Mouse (Mus musculus) liver, embryonic 14.5 days (tissue): ENCODE measurements at regions not wholly inside any gene's neighbourhood (a gene's known extent, or its start where the extent isn't known, plus 50 kb on each side); places are given as distances from the start of the nearest gene placed in this dataset.

ENCODE experiments used
- ATAC-seq: fragments of 200-750 bp; cut with Nextera tagmentation; 2 replicates; pipeline ENCODE4 v1.8.0; 2017; ENCODE audit warnings: moderate number of reproducible peaks, mild to moderate bottlenecking, moderate library complexity; ENCODE audit not compliant: insufficient read depth
- DNase-seq, 3 experiments: peaks; one replicate each; pipeline ENCODE4 v3.0.0-alpha.2; 2012 to 2013; ENCODE audit warnings: low read depth in 3 of 3, low spot score in 3 of 3
- H3K27ac ChIP-seq: fragments of 300-500 bp; sonication (generic); 2 replicates; pipeline ENCODE4 v1.5.1; 2014; ENCODE audit warnings: moderate library complexity, mild to moderate bottlenecking, control low read depth, inconsistent platforms
- H3K27me3 ChIP-seq: fragments of 300-500 bp; sonication (generic); 2 replicates; pipeline ENCODE4 v1.6.1; 2014; ENCODE audit warnings: mild to moderate bottlenecking, low read length, moderate library complexity; ENCODE audit not compliant: control insufficient read depth, insufficient read depth
- H3K36me3 ChIP-seq: fragments of 300-500 bp; sonication (generic); replicated peaks from 2 replicates; pipeline ENCODE4 v1.6.1; 2014; ENCODE audit warnings: low read depth; ENCODE audit not compliant: control insufficient read depth, insufficient read depth
- H3K4me1 ChIP-seq, 2 experiments: fragments of 200-500 bp in 1 of 2; fragments of 300-500 bp in 1 of 2; sonication (generic) in 1 of 2; replicated peaks; 2 replicates each; pipeline ENCODE4 v1.6.1; 2012 to 2014; ENCODE audit warnings: antibody characterized with exemption in 1 of 2, inconsistent platforms in 1 of 2, low read length in 1 of 2; ENCODE audit not compliant: control insufficient read depth in 2 of 2, insufficient read depth in 2 of 2
- H3K4me2 ChIP-seq: fragments of 300-500 bp; sonication (generic); 2 replicates; pipeline ENCODE4 v1.6.1; 2014; ENCODE audit warnings: low read depth, mild to moderate bottlenecking, control low read depth, moderate library complexity
- H3K4me3 ChIP-seq, 2 experiments: fragments of 200-500 bp in 1 of 2; fragments of 300-500 bp in 1 of 2; sonication (generic) in 1 of 2; 2 replicates each; pipeline ENCODE4 v1.5.1; 2012 to 2014; ENCODE audit warnings: low read depth in 2 of 2, low read length in 2 of 2, mild to moderate bottlenecking in 2 of 2, control low read depth in 1 of 2, inconsistent platforms in 1 of 2, moderate library complexity in 1 of 2; ENCODE audit not compliant: insufficient read depth in 1 of 2
- H3K9ac ChIP-seq: fragments of 300-500 bp; sonication (generic); replicated peaks from 2 replicates; pipeline ENCODE4 v1.6.1; 2014; ENCODE audit warnings: mild to moderate bottlenecking, control low read depth, moderate library complexity
- H3K9me3 ChIP-seq: fragments of 300-500 bp; sonication (generic); 2 replicates; pipeline ENCODE4 v1.6.1; 2016; ENCODE audit warnings: low read length, mixed read lengths; ENCODE audit not compliant: control insufficient read depth
- CTCF ChIP-seq: IDR thresholded peaks from 2 replicates; pipeline ENCODE4 v1.5.1; 2016; ENCODE audit warnings: antibody characterized with exemption, low read depth, control low read depth
- EP300 ChIP-seq: IDR thresholded peaks from 2 replicates; pipeline ENCODE4 v1.6.1; 2016; ENCODE audit warnings: antibody characterized with exemption, low read depth
- WGBS: fragments of 180-500 bp; shearing (Covaris S2); extraction: QIAGEN DNeasy Blood & Tissue Kit; methylation state at CpG from one replicate; pipeline ENCODE4 v1.1.7; 2014; ENCODE audit not compliant: insufficient replicate concordance; 5-methylcytosine and 5-hydroxymethylcytosine counted together

DNA sequence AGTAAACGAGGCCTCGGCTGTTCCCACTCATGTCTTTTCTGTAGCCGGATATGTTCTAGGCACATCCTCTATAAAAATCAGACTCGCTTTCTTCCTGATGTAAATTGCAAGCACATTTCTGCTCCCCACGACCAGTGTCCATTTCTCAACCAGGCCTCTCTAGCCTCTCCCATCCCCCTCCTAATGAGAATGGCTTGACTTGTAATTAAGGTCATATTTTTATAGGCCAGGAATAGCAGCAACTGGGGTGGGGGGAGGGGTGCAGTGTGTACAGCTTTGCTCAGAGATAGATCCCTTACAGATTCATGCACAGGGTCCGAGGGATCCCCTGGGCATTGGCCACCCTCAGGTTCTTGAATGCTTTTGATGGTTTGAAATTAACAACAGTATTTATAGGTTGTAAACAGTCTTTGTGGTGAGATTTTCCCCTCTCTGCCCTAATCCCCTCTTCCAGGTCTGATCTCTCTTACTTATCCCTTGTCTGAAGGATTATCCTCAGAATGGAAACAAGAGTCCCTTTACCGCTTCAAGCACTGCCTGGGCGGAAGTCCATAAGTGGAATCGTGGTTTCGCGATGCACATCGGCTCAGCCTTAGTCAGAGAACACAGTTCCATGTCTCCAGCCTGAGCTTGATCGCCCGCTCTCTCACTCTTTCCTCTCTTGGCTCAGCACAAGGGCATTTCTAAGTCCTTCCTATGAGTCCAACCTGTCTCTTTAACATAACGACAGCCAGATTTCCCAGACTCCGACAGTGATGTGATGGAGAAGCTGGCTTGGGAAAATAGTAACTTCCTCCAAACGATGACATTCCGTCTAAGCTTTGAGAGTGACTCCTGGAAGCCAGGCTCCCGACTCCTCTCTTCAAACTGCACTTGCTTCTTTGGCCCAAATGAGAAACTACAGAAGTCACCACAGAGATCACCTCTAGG, 124.3 kb upstream of the Msx2 start:
- Histone ChIP-seq H3K36me3 (no peaks in the 10 kb centered on the region), H3K4me2 (no peak overlapping the region), H3K4me1 (no peaks in the 10 kb centered on the region), H3K4me3 (no peak overlapping the region), H3K27me3 (no peaks in the 10 kb centered on the region), H3K9ac (no peak overlapping the region), H3K27ac (no peak overlapping the region), H3K9me3 (no peaks in the 10 kb centered on the region)
- WGBS, result 68% methylated on average over 19 of the region's 19 CpGs
- DNase-seq (no peak), ATAC-seq (no peak)
- TF ChIP-seq CTCF (no peak), EP300 (no peak)

DNA sequence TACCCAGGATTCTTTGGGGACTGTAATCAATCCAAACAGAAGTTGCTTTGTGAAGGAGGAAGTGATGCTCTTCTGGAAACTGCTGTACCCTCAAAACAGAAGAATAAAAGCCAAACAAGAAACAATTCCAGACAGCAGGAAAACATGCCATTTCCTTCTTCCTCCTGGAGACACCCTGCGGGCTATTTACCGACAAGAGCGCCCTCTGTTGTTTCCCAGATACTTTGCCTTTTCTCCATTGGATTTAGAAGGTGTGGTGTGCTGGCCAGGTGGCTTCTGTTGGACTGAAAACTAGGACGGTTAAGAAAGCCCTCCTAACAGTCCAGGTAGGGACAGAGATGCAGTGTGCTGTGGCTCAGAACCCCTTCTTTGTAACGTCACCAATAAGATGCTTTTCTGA, 119.9 kb upstream of the Msx2 start:
- no peaks in the 10 kb centered on the region for H3K4me1 ChIP-seq
- ATAC-seq (no peak), DNase-seq (no peak)
- TF ChIP-seq EP300, result no peak
- peak; percentile 16; the same call in 1 of the 2 replicates for TF ChIP-seq CTCF
- no peak overlapping the region for H3K27ac ChIP-seq
- H3K4me2 ChIP-seq, result no peak overlapping the region
- no peaks in the 10 kb centered on the region for H3K27me3 ChIP-seq
- 7% methylated on average over 5 of the region's 5 CpGs for WGBS
- no peaks in the 10 kb centered on the region for H3K9me3 ChIP-seq
- no peak overlapping the region for H3K4me3 ChIP-seq
- H3K36me3 ChIP-seq, result no peaks in the 10 kb centered on the region
- no peak overlapping the region for H3K9ac ChIP-seq

DNA sequence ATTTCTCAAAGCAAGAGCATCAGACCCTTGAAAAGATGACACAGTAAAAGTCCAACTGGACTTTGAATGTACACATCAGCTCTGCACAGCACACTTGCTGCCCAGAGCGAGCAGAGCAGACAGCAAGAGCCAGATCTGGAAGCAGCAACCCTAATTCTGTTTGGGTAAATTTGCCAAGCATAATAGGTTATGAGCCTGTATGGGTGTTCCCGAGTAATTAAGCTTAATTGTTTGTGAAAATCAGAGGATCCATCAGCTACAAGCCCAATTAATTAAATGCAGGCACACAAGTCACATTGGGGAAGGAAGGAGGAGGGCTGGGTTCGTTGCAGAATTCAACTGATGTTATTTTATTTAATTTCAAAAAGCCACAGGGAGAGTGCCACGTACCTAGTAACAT, 113.9 kb upstream of the Msx2 start:
- Histone ChIP-seq H3K4me2 (no peak overlapping the region), H3K27ac (no peak overlapping the region), H3K4me3 (no peak overlapping the region), H3K36me3 (no peaks in the 10 kb centered on the region), H3K9me3 (no peaks in the 10 kb centered on the region), H3K9ac (no peak overlapping the region), H3K27me3 (no peaks in the 10 kb centered on the region), H3K4me1 (no peaks in the 10 kb centered on the region)
- ATAC-seq (no peak), DNase-seq (no peak)
- no peak for TF ChIP-seq EP300
- no peak for TF ChIP-seq CTCF
- 43% methylated on average over 4 of the region's 4 CpGs for WGBS

DNA sequence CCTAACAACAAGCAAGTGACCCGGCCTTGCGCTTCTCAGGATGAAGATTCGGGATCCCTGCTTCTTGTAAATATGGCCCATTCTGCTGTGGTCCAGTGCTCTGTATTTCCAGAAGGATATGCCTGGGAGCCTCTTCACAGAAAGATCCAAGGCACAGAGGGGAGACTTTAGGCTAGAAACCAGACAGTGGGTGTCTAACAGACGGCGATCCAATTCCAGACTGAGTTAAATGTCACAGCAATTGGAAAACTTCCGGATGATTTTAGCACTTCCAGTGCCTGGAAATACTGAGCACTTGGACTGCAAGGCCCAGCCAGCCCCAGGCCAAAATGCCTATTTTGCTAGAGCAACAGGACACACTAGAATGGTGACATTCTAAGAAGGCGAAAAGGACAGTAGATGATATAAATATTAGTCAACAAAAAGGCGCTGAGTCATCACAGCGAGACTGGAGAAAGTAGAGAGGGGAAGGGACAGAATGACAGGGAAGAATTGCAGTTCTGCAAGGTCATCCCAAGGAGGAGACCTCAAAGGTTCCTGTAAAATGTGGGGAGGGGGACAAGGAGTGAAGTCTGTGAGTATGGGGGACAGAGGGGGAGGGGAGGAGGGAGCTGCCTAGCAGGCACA, 111.7 kb upstream of the Msx2 start:
- WGBS, result 66% methylated on average over 9 of the region's 9 CpGs
- TF ChIP-seq EP300 (no peak), CTCF (no peak)
- no peaks in the 10 kb centered on the region for H3K27me3 ChIP-seq
- ATAC-seq (no peak), DNase-seq (no peak)
- H3K36me3 ChIP-seq, result no peaks in the 10 kb centered on the region
- H3K4me3 ChIP-seq, result no peak overlapping the region
- H3K4me1 ChIP-seq, result no peaks in the 10 kb centered on the region
- H3K4me2 ChIP-seq, result no peak overlapping the region
- H3K27ac ChIP-seq, result no peak overlapping the region
- no peak overlapping the region for H3K9ac ChIP-seq
- H3K9me3 ChIP-seq, result no peaks in the 10 kb centered on the region

DNA sequence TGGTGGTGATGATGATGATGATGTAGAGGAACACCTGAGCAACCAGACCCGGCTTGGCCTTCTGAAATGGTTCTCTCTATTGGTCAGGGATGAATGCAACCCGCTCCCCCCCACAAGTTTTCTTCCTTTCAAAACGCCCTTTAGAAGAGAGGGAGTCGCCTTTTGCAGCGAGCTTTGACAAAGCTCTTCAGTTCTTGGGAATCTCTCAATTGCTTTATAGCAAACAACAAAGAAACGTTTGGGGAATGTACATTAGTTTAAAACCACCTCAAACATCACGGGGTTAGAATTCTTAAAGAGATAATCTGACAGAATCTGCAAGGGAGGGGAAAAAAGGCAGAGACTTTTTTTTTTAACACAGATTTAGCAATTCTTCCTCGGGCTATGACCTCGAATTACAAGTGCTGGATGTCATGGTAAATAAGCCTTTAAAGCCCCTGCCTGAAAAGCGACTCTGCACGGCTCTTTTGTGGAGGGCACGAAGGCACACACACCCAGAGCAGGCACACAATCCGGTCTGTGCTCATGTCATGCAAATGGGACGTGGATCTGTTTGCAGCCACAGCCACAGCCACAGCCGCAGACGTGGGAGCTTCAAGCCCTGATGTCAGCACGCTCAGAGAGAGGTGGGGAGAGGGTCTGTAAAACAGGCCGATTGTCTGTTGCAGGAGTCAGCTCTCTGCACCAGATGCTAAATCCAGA, 81.2 kb upstream of the Msx2 start:
- no peak for ATAC-seq

More for the DNA sequence above, 81.2 kb upstream of the Msx2 start:
- H3K4me2 ChIP-seq, result no peak overlapping the region
- 0 out of 4 replicates have a peak, but pooled peaks cover 0 to 3% of the 10 kb centered on the region in 2 experiments for H3K4me1 ChIP-seq
- DNase-seq, result no peak
- H3K27ac ChIP-seq, result no peak overlapping the region
- no peaks in the 10 kb centered on the region for H3K27me3 ChIP-seq
- no peaks in the 10 kb centered on the region for H3K9me3 ChIP-seq
- no peak overlapping the region for H3K4me3 ChIP-seq
- no peak overlapping the region for H3K9ac ChIP-seq
- TF ChIP-seq EP300 (no peak), CTCF (no peak)
- H3K36me3 ChIP-seq, result no peaks in the 10 kb centered on the region
- 44% methylated on average over 18 of the region's 18 CpGs for WGBS
